Mouse (Mus musculus) hindbrain, embryonic 11.5 days (tissue): Measurements from ENCODE around the gene Cybb. TPM values are rescaled to one million over a fixed set of nuclear protein-coding genes. Genes with fewer than 3 reads are reported as not detected.

Source experiments
- ATAC-seq: fragments of 200-750 bp; cut with Nextera tagmentation; 2 replicates; pipeline ENCODE4 v1.8.0; 2017; ENCODE audit warnings: mild to moderate bottlenecking, moderate TSS enrichment, moderate library complexity; ENCODE audit not compliant: low FRiP score
- DNase-seq: peaks from one replicate; pipeline ENCODE4 v3.0.0-alpha.2; 2015; ENCODE audit warnings: low spot score
- H3K27ac ChIP-seq: fragments of 300-500 bp; sonication (generic); 2 replicates; pipeline ENCODE4 v1.5.1; 2014; ENCODE audit warnings: mild to moderate bottlenecking, low read depth, low read length
- H3K27me3 ChIP-seq: fragments of 300-500 bp; sonication (generic); 2 replicates; pipeline ENCODE4 v1.6.1; 2014; ENCODE audit warnings: mild to moderate bottlenecking, low read length, moderate library complexity, mixed read lengths; ENCODE audit not compliant: control insufficient read depth, insufficient read depth
- H3K36me3 ChIP-seq: fragments of 300-500 bp; sonication (generic); 2 replicates; pipeline ENCODE4 v1.6.1; 2014; ENCODE audit warnings: mild to moderate bottlenecking, low read length, moderate library complexity, mixed read lengths; ENCODE audit not compliant: control insufficient read depth, insufficient read depth
- H3K4me1 ChIP-seq: fragments of 300-500 bp; sonication (generic); replicated peaks from 2 replicates; pipeline ENCODE4 v1.6.1; 2014; ENCODE audit warnings: low read length, mixed read lengths; ENCODE audit not compliant: control insufficient read depth, insufficient read depth
- H3K4me2 ChIP-seq: fragments of 300-500 bp; sonication (generic); replicated peaks from 2 replicates; pipeline ENCODE4 v1.6.1; 2014; ENCODE audit warnings: mild to moderate bottlenecking, low read depth, low read length
- H3K4me3 ChIP-seq: fragments of 300-500 bp; sonication (generic); 2 replicates; pipeline ENCODE4 v1.5.1; 2014; ENCODE audit warnings: low read depth, low read length
- H3K9ac ChIP-seq: fragments of 300-500 bp; sonication (generic); 2 replicates; pipeline ENCODE4 v1.6.1; 2014; ENCODE audit warnings: low read depth, low read length
- H3K9me3 ChIP-seq: fragments of 300-500 bp; sonication (generic); 2 replicates; pipeline ENCODE4 v1.6.1; 2016; ENCODE audit warnings: low read length; ENCODE audit not compliant: control insufficient read depth
- WGBS: fragments of 180-500 bp; shearing (Covaris S2); extraction: QIAGEN DNeasy Blood & Tissue Kit; methylation state at CpG from one replicate; pipeline ENCODE4 v1.1.7; 2014; 5-methylcytosine and 5-hydroxymethylcytosine counted together
- polyA plus RNA-seq: library from polyadenylated mRNA; unstranded; fragments of >200 nt; fragmentation: Nextera tagmentation; extraction: Ambion mirVana; gene quantifications from 2 replicates; pipeline ENCODE4 v1.2.1, GENCODE M21; 2014

Cybb gene
- polyA plus RNA-seq, 1 experiment from 2014 or later = 0.90 TPM

GRCm38 (mm10) chrX:9439257-9439656, 48.3 kb downstream of the Cybb start:
- H3K4me2 ChIP-seq = no peak overlapping the region
- no peaks in the 10 kb centered on the region for H3K36me3 ChIP-seq
- 91% methylated on average over 2 of the region's 2 CpGs for WGBS
- no peaks in the 10 kb centered on the region for H3K4me1 ChIP-seq
- no peak overlapping the region for H3K4me3 ChIP-seq
- no peak for ATAC-seq
- no peaks in the 10 kb centered on the region for H3K9me3 ChIP-seq
- H3K27me3 ChIP-seq = no peaks in the 10 kb centered on the region
- H3K9ac ChIP-seq = no peak overlapping the region
- DNase-seq = no peak
- no peak overlapping the region for H3K27ac ChIP-seq

GRCm38 (mm10) chrX:9413889-9414288, 73.7 kb downstream of the Cybb start:
- WGBS = 86% methylated on average over 5 of the region's 5 CpGs
- no peak overlapping the region for H3K9ac ChIP-seq
- H3K4me1 ChIP-seq = no peaks in the 10 kb centered on the region
- no peak overlapping the region for H3K4me3 ChIP-seq
- no peaks in the 10 kb centered on the region for H3K27me3 ChIP-seq
- ATAC-seq = no peak
- no peak for DNase-seq
- no peak overlapping the region for H3K4me2 ChIP-seq
- no peak overlapping the region for H3K27ac ChIP-seq
- no peaks in the 10 kb centered on the region for H3K36me3 ChIP-seq
- H3K9me3 ChIP-seq = no peaks in the 10 kb centered on the region

Other genes starting within 250 kb of the Cybb start
- gene Gm14862, start 230.9 kb downstream of the Cybb start, polyA plus RNA-seq = 0.25 TPM in 1 of 2 replicates, not detected in the other
- gene Xk, start 215.0 kb downstream of the Cybb start, polyA plus RNA-seq = 2.6 and 3.1 TPM in 2 replicates
- not detected in 2 replicates for gene H2al1m, start 204.0 kb downstream of the Cybb start, polyA plus RNA-seq
- not detected in 2 replicates for gene H2al1k, start 137.1 kb downstream of the Cybb start, polyA plus RNA-seq
- gene H2al1o, start 84.6 kb upstream of the Cybb start, polyA plus RNA-seq = not detected in 2 replicates
- gene Dynlt3, start 175.2 kb upstream of the Cybb start, polyA plus RNA-seq = 23.7 and 27.4 TPM in 2 replicates